Mouse (Mus musculus): ENCODE measurements at regions not wholly inside any gene's neighbourhood (a gene's known extent, or its start where the extent isn't known, plus 50 kb on each side); places are given as distances from the start of the nearest gene placed in this dataset.

DNA sequence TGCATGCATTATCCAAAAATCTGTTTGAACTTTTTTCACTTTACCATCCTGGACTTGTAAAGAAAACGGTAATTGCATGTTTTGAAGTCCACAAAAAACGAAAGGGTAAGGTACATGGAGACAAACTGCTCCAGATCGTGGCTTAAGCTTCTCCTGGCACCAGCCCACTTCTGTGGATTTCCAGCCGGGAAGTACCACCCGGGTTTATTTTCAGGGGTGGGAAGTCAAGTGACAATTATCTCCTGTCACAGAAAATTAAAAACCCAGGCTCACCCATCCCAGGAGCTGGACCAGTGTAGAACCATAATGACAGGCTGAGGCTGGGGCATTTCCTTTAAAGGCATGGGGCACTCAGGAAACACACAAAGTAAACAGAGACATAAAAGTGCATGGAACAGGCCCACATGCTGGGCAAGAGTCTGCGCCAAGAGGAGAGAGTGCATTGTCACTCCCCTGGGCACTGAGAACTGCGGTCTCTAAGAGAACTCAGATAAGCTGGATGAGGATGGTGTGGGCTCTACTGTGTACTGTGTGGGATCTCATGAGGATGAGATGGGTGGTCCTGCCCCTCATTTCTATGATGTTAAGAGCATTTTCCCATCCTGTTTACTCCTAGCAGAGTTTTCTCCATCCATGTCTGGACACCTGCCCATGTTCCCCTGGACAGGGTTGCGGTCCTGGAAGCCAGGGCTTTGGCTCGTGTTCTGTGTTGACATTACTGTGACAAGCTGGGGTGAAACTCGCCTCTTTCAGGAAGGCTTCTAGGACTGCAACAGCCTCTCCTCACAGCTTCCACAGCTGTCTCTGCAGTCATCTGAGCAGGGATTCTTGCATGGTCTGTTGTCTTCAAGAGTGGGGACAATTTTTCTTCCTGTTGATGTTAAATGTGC is 117.5 kb upstream of the Cdc42ep3 start:
- H3K4me3 ChIP-seq (ENCODE audit: insufficient read depth, low read depth, low read length): no peak overlapping the region
- peaks cover 5% of the 10 kb centered on the region; the same call in 1 of the 2 replicates for H3K4me1 ChIP-seq (ENCODE audit: control insufficient read depth, insufficient read depth, insufficient read length, low read length)
- H3K27ac ChIP-seq (replicated peaks; ENCODE audit: low read depth, low read length): no peak overlapping the region

DNA sequence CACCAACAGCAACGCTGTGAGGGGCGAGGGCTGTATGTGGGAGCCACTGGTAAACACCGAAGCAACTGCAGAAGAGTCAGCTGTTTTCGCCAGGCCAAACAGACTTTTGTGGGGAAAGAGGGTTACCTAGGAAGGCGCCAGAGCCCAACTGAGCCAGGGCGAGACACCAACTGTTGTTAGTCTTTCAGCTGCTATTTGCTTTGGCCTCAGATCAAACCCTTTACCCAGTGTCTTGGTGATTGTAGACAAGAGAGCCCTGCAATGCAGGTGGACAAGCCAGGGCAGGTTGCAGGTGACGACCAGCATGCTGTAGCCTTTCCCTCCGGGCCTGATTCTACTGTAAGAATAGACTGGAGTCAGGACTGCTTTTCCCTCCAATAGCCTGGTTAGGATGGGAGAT is 121.8 kb upstream of the Cdc42ep3 start:
- Histone ChIP-seq H3K4me3 (ENCODE audit: insufficient read depth, low read depth, low read length) (no peak overlapping the region), H3K4me1 (ENCODE audit: control insufficient read depth, insufficient read depth, insufficient read length, low read length) (peaks cover 5% of the 10 kb centered on the region; the same call in 1 of the 2 replicates), H3K27ac (replicated peaks; ENCODE audit: low read depth, low read length) (no peak overlapping the region)

DNA sequence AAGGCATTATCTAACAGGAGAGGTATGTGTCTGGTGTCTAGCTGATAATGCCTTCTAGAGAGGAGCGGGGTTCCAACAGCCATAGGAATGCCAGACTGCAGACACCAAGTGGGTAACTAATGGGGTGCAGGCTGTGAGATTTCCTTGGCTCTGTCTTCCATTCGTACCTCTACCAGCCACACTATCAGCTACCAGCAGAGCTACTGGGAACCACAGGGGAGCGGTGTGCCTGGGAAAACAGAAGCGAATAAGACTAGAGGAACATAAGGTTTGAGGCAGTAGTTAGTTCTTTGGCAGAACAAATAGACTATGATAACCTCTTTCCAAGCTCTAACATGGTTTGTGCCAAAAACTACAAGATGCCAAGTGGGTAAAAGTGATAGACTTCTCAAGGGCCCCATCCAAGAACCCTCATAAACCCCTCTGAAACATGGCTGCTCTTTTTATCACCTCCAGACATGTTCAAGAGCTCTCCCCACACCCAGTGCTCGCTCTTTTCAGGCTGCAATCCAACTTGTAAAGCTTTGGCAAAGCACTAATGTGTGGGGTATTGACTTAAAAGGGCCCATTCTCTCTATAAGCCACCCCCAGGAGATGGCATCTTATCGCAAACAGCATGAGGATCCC is 126.3 kb upstream of the Cdc42ep3 start:
- Histone ChIP-seq H3K4me1 (ENCODE audit: control insufficient read depth, insufficient read depth, insufficient read length, low read length) (peaks cover 5% of the 10 kb centered on the region; the same call in 1 of the 2 replicates), H3K4me3 (ENCODE audit: insufficient read depth, low read depth, low read length) (no peak overlapping the region), H3K27ac (replicated peaks; ENCODE audit: low read depth, low read length) (no peak overlapping the region)

DNA sequence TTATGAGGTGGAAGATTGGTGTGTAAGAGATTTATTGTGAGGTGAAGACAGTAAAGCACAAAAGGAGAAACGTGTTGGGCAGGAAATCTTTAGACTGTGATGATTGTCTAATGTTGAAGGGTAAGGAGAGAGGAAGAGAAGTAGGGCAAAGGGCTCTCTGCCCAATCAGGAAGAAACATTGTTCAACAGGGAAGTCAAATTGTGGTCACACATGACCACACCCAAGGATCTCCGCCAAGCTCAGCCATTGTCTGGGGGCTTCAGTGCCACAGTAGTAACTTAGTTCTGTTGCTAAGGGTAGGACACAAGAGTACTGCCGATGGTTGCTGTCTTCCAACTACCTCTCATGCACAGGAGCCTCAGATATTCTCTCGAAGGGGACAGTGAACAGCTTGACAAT is 127.0 kb upstream of the Cdc42ep3 start:
- peaks cover 5% of the 10 kb centered on the region; the same call in 1 of the 2 replicates for H3K4me1 ChIP-seq (ENCODE audit: control insufficient read depth, insufficient read depth, insufficient read length, low read length)
- no peak overlapping the region for H3K4me3 ChIP-seq (ENCODE audit: insufficient read depth, low read depth, low read length)
- H3K27ac ChIP-seq (replicated peaks; ENCODE audit: low read depth, low read length): no peak overlapping the region

DNA sequence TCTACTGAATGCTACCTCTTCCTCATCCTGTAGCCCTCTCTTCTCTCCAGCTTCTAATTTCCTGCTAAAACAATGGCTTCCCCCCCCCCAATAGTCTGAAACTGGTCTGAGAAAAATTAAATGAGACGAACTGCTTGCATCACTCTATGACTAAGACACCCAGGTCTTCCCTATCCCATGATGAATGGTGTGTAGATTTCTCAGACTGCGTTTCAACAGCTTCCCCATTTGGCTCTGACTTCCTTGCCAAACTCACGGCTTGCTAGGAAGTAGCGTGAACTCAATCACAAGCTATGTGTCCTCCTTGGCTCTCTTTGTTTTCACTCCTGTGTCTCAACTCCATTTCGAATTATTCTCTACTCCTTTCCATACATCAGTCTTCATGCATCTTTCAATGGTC is 126.4 kb upstream of the Rmdn2 start:
- no peak overlapping the region for H3K4me3 ChIP-seq (ENCODE audit: insufficient read depth, low read depth, low read length)
- H3K27ac ChIP-seq (replicated peaks; ENCODE audit: low read depth, low read length): no peak overlapping the region
- peaks cover 5% of the 10 kb centered on the region; the same call in 1 of the 2 replicates for H3K4me1 ChIP-seq (ENCODE audit: control insufficient read depth, insufficient read depth, insufficient read length, low read length)

DNA sequence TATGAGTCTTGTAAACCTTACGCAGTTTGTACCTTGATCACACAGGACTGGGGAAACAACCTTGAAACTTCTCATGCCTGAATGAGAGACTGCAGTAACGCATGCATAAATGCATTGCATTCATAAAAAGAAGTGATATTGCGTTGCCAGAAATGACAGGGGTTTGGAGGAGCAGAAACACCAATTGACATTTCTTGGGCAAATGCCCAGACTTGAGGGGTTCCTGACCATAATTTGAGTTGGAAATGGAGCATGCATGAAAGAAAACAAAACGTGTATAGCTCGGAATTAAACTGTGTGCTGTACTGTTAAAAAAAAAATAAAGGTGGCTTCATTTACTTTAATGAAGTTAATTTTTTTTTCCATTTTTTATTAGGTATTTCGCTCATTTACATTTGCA is 122.4 kb upstream of the Rmdn2 start:
- H3K4me1 ChIP-seq (ENCODE audit: control insufficient read depth, insufficient read depth, insufficient read length, low read length): no peaks in the 10 kb centered on the region
- H3K4me3 ChIP-seq (ENCODE audit: insufficient read depth, low read depth, low read length): no peak overlapping the region
- H3K27ac ChIP-seq (replicated peaks; ENCODE audit: low read depth, low read length): no peak overlapping the region

DNA sequence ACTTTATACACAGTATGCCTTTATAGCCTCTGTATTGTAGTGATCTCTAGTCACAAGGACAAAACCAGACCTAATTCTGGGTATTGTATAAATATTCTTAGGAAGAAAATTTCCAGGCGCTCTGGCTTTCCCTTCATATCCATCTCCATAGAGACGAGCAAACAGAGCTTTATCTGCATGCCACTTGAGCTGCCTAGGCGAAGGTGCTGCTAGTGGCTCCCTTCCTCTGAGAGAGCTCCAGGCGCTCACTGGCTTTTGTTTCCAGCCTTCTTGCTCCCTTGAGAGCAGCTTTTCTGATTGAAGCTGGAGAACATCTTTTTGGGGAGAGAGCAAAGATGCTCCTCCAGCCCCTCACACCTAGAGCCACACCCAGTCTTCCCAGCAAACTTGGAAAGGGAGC is 114.0 kb upstream of the Rmdn2 start:
- H3K4me1 ChIP-seq (ENCODE audit: control insufficient read depth, insufficient read depth, insufficient read length, low read length): peaks cover 7% of the 10 kb centered on the region; the same call in 1 of the 2 replicates
- H3K27ac ChIP-seq (replicated peaks; ENCODE audit: low read depth, low read length): no peak overlapping the region
- H3K4me3 ChIP-seq (ENCODE audit: insufficient read depth, low read depth, low read length): no peak overlapping the region

DNA sequence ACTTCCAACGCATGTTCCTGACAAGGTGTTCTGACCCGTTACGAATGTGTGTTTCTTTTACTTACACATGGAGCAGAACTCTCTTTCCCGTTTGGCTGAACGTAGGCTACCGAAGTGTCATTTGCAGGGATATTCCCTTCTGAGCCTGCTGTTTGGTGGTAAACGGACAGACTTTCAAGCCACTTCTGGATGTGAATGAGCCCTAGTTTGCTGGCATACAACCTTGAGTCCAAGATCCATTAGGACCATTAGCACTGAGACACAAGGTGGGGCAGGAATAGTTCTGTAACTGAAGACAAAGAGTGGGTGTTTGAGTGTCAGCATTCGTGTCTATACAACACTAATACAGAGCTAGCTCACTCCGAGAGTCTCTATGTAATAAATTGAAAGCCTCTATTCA is 113.3 kb upstream of the Rmdn2 start:
- Histone ChIP-seq H3K4me3 (ENCODE audit: insufficient read depth, low read depth, low read length) (no peak overlapping the region), H3K4me1 (ENCODE audit: control insufficient read depth, insufficient read depth, insufficient read length, low read length) (peaks cover 7% of the 10 kb centered on the region; the same call in 1 of the 2 replicates), H3K27ac (replicated peaks; ENCODE audit: low read depth, low read length) (no peak overlapping the region)

DNA sequence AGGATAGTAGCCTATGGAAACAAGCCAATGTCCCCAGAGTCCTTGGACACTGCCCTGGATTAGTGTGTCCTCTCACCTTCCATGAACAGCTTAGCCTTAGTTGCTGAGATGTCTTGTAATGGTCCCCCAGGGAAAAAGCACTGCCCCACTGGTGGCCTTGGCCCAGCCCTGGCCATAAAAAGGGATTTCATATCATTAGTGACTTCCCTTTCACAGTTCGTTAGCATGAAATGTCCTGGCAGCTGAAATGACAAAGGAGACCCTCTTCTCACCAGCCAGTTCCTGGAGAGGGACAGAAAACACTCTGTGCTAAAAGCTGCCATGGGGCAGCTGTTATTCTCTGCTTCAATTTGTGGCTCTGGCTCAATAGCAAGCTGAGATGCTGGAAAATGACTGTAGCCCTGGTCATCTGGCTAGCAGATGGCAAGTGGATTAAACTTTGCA is 110.6 kb upstream of the Rmdn2 start:
- Histone ChIP-seq H3K4me1 (ENCODE audit: control insufficient read depth, insufficient read depth, insufficient read length, low read length) (peaks cover 4% of the 10 kb centered on the region; the same call in 1 of the 2 replicates), H3K27ac (replicated peaks; ENCODE audit: low read depth, low read length) (no peak overlapping the region), H3K4me3 (ENCODE audit: insufficient read depth, low read depth, low read length) (no peak overlapping the region)

DNA sequence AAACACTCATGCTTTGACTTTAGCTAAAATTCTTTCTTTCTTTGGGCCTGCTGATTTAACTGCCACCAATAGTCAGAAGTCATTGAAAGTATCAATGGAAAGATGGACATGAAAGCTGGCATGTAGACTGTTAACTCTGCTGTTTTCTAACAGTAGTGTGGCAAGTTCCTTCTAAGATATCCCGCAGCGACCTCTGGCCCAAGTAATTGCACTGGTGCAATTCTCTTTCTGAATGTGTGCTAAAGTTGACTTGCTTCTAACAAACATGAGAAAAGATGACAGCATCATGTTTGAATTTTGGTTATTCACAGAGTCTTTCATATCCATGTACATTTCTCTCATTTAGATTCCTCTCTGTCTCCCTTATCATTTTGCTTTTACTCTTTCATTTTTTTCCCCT is 109.7 kb upstream of the Rmdn2 start:
- Histone ChIP-seq H3K27ac (replicated peaks; ENCODE audit: low read depth, low read length) (no peak overlapping the region), H3K4me1 (ENCODE audit: control insufficient read depth, insufficient read depth, insufficient read length, low read length) (peaks cover 4% of the 10 kb centered on the region; the same call in 1 of the 2 replicates), H3K4me3 (ENCODE audit: insufficient read depth, low read depth, low read length) (no peak overlapping the region)

DNA sequence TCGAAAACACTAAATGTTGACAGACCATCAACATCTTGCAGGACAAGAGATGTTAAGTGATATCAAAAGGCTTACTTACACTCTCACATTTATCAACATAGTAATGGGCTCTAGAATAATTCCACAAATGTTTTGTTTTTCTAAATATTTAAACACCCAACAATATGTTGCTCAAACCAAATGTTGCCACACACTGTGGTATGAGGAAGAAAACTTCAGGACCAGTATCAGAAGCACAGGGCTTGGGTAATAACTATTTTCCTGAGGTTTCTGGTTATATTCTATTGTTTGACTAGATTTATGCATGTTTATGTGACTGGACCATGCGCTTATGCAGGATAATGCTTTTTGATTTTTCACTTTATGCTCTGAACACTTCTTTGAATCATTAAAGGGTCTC is 108.6 kb upstream of the Rmdn2 start:
- H3K27ac ChIP-seq (replicated peaks; ENCODE audit: low read depth, low read length): no peak overlapping the region
- peaks cover 4% of the 10 kb centered on the region; the same call in 1 of the 2 replicates for H3K4me1 ChIP-seq (ENCODE audit: control insufficient read depth, insufficient read depth, insufficient read length, low read length)
- H3K4me3 ChIP-seq (ENCODE audit: insufficient read depth, low read depth, low read length): no peak overlapping the region

DNA sequence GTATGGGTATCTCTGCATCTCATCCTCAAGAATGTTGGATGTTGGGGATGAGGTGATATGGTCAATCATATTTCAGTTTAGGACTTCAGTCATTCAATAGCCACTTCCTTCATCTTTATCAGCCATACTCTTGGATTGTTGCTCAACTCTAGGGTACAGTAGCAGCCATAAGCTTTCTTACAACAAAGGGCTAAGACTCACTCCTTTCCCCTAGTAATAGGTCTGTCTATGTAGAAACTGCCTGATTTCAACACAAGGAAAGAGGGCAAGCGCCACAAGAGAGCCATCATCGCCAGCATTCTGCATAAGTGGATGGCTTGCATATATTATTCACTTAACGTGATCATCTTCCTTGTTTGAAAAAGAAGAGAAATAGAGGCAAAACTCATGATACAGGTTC is 107.5 kb upstream of the Rmdn2 start:
- H3K27ac ChIP-seq (replicated peaks; ENCODE audit: low read depth, low read length): no peak overlapping the region
- no peak overlapping the region for H3K4me3 ChIP-seq (ENCODE audit: insufficient read depth, low read depth, low read length)
- H3K4me1 ChIP-seq (ENCODE audit: control insufficient read depth, insufficient read depth, insufficient read length, low read length): peaks cover 4% of the 10 kb centered on the region; the same call in 1 of the 2 replicates

DNA sequence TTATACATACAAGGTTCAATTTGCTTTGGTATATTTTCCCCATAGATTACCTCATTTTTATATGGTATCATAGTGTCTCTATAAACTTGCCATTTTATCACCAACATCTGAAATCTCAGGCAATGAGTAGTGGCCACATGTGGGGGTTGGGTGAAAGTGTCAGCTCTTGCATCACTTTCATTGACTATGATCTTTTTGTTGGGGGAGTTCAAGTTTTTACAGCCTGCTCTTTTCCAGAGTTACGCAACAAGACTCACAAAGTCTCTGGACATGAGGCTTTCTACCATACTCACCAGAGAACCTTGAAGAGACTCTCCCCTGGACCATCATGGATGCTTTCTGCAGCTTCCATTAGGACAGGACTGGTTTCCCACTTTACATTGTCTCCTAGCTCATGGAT is 106.1 kb upstream of the Rmdn2 start:
- Histone ChIP-seq H3K27ac (replicated peaks; ENCODE audit: low read depth, low read length) (no peak overlapping the region), H3K4me1 (ENCODE audit: control insufficient read depth, insufficient read depth, insufficient read length, low read length) (peaks cover 4% of the 10 kb centered on the region; the same call in 1 of the 2 replicates), H3K4me3 (ENCODE audit: insufficient read depth, low read depth, low read length) (no peak overlapping the region)

DNA sequence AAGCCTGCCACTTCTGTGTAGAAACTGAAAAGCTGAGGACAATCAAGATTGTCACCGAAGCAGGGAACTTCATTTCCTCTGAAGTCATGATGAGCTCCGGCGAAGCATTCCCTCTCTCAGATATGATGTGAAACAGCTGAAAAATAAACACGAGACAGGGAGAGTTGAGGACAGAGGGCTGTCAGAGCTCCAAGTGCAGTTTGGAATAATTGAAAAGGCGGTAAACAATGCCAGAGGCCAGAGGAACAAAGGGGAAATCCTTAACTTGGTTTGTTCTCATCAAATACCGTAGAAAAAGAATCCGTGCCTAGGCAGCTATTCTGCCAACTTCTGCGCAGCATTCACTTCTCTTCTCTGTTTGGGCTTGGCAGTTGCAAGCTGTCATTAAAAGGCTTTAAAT is 102.4 kb upstream of the Rmdn2 start:
- Histone ChIP-seq H3K4me3 (ENCODE audit: insufficient read depth, low read depth, low read length) (no peak overlapping the region), H3K27ac (replicated peaks; ENCODE audit: low read depth, low read length) (no peak overlapping the region), H3K4me1 (ENCODE audit: control insufficient read depth, insufficient read depth, insufficient read length, low read length) (no peaks in the 10 kb centered on the region)

DNA sequence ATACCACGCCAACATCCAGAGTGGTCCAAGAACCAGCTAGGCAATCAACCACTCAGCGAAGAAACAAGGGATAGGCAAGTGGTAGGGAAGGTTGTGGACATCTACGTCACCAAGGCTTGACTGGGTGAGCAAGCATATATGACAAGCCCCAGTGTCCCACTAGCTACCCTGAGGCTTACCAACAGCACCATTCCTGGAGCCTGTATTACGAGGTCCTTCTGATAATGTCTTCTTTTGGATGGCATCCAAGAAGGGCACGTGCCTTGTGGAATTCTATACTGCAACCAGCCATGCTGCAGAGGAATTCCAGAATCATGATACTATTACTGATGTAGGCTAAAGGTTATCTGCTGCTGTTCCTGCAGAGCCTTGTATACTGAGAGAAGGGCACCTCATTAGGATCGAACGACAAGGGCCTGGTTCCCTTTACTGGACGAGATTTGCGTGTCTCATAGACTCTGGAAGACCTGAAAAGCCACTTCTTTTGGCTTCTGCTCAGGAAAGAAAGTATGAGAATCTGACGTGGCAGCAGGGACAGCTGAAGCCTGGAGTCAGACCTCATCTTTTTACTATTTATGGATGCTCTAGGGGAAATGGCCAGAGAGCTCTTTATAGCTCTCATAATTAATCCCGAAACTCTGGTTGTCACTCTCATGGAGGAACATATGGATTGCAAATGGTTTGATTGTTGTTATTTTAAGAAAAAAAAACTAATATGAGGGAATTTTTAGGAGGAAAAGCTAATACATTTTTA is 101.5 kb upstream of the Rmdn2 start:
- H3K27ac ChIP-seq (replicated peaks; ENCODE audit: low read depth, low read length): no peak overlapping the region

More for the DNA sequence above, 101.5 kb upstream of the Rmdn2 start:
- H3K4me3 ChIP-seq (ENCODE audit: insufficient read depth, low read depth, low read length): no peak overlapping the region
- H3K4me1 ChIP-seq (ENCODE audit: control insufficient read depth, insufficient read depth, insufficient read length, low read length): no peaks in the 10 kb centered on the region
